In genomic region chr10:100617233-100617903, GRCm38 (mm10) we compare ENCODE assay signal across 18 mouse cellular contexts. TPM values are rescaled to one million over a fixed set of nuclear protein-coding genes. Genes with fewer than 3 reads are reported as not detected.
A peak's percentile ranks its signal among the peaks of the same experiment; 100 is the strongest.
DNase-seq lines count a peak whose midpoint lies in the region; ATAC-seq lines count a peak whose summit lies in the region.
"Had no signal": no experiment of that assay in that cellular context is flagged by ENCODE, and none has a peak within 500 bp of the region (broad histone marks: within the 10 kb centered on the region; RNA-seq: fewer than 3 reads in every experiment).

No protein-coding gene starts in this region.

- H3K9me3 ChIP-seq in hindbrain, embryonic 12.5 days (replicated peaks): no peaks in the 10 kb centered on the region
- H3K9me3 ChIP-seq: liver, embryonic 15.5 days had no signal

- H3K4me2 ChIP-seq in hindbrain, embryonic 12.5 days (replicated peaks): no peak overlapping the region
- H3K4me2 ChIP-seq: liver, embryonic 15.5 days had no signal

- H3K9ac ChIP-seq in hindbrain, embryonic 12.5 days: no peak overlapping the region
- H3K9ac ChIP-seq: liver, embryonic 15.5 days had no signal

- peak; percentile 50; the same call in 1 of the 2 replicates for ATAC-seq in hindbrain, embryonic 12.5 days (ENCODE audit: low FRiP score)

- H3K27ac ChIP-seq in hindbrain, embryonic 12.5 days: no peak overlapping the region
- H3K27ac ChIP-seq: heart, adult 2 months; liver, embryonic 15.5 days; macrophage had no signal

- H3K4me3 ChIP-seq in hindbrain, embryonic 12.5 days: no peak overlapping the region
- H3K4me3 ChIP-seq: heart, adult 2 months; liver, embryonic 15.5 days had no signal

- no peaks in the 10 kb centered on the region for H3K36me3 ChIP-seq in hindbrain, embryonic 12.5 days
- H3K36me3 ChIP-seq: liver, embryonic 15.5 days had no signal

- H3K27me3 ChIP-seq in hindbrain, embryonic 12.5 days: no peaks in the 10 kb centered on the region
- H3K27me3 ChIP-seq: liver, embryonic 15.5 days had no signal

- no peaks in the 10 kb centered on the region for H3K4me1 ChIP-seq in hindbrain, embryonic 12.5 days
- H3K4me1 ChIP-seq: liver, embryonic 15.5 days had no signal

- WGBS in hindbrain, embryonic 12.5 days: 76% methylated on average over 6 of the region's 6 CpGs

- DNase-seq in layer of hippocampus, adult 18-20 months (ENCODE audit: low spot score in 2 of 2): peak; percentile 3 to 13
- no peak for DNase-seq in layer of hippocampus, adult 11-12 months (ENCODE audit: low spot score)
- DNase-seq in brain, adult 2 months (ENCODE audit: low read depth, low spot score): peak; percentile 92
- peak; percentile 68 for DNase-seq in cerebellum, adult 9-10 months
- no peak for DNase-seq in lung, postnatal 36 days
- DNase-seq in kidney, postnatal 14 days: no peak
- no peak for DNase-seq in kidney, postnatal 4 days
- DNase-seq: heart, adult 2 months; heart, postnatal 14 days; kidney, adult 2 months; thymus, postnatal 36 days had no signal

RNA-seq across cellular contexts. Expression of gene 1700017N19Rik, which starts 27.1 kb away (rescaled TPM):
- not detected for total RNA-seq in layer of hippocampus, adult 18-20 months (2021)
- polyA plus RNA-seq in hindbrain, embryonic 12.5 days (2016; fragmentation: Nextera tagmentation; extraction: Ambion mirVana): not detected in 2 replicates
- total RNA-seq: heart, adult 2 months; heart, postnatal 14 days; left cerebral cortex, postnatal 36 days; MEL had no signal
- polyA plus RNA-seq: C2C12; frontal cortex, adult 2 months; heart, adult 2 months; kidney, adult 2 months; liver, embryonic 15.5 days; macrophage had no signal

RNA-seq across cellular contexts. Expression of gene 4930430F08Rik, which starts 27.1 kb away (rescaled TPM):
- 10 to 100 TPM; 29.1 to 30.9 TPM for total RNA-seq in layer of hippocampus, adult 18-20 months (2021)
- polyA plus RNA-seq in hindbrain, embryonic 12.5 days (2016; fragmentation: Nextera tagmentation; extraction: Ambion mirVana): 12.3 and 14.5 TPM in 2 replicates

Comparison
In these comparisons a context has a peak if more than half of its experiments do, and no peak if none do; other contexts are left out.
1. DNase-seq: peak in layer of hippocampus, adult 18-20 months (2 of 2), brain, adult 2 months (single experiment) and cerebellum, adult 9-10 months (single experiment); none in layer of hippocampus, adult 11-12 months (single experiment), lung, postnatal 36 days (single experiment), kidney, postnatal 14 days (single experiment) and kidney, postnatal 4 days (0 of 2).